Mouse (Mus musculus) R1 (cell line): ENCODE results near the gene Ier5.

ENCODE experiments used
- DNase-seq: peaks from one replicate; pipeline ENCODE4 v3.0.0-alpha.2; 2018; ENCODE audit warnings: low read depth, low spot score

The Ier5 gene

GRCm38 (mm10) chr1:155054366-155054965, 45.0 kb downstream of the Ier5 start:
- DNase-seq, result no peak

GRCm38 (mm10) chr1:155053296-155053695, 46.1 kb downstream of the Ier5 start:
- peak; percentile 69 for DNase-seq

- DNase-seq, result peak; percentile 59
Observed at GRCm38 (mm10) chr1:155052761-155053166, 46.7 kb downstream of the Ier5 start.

DNA sequence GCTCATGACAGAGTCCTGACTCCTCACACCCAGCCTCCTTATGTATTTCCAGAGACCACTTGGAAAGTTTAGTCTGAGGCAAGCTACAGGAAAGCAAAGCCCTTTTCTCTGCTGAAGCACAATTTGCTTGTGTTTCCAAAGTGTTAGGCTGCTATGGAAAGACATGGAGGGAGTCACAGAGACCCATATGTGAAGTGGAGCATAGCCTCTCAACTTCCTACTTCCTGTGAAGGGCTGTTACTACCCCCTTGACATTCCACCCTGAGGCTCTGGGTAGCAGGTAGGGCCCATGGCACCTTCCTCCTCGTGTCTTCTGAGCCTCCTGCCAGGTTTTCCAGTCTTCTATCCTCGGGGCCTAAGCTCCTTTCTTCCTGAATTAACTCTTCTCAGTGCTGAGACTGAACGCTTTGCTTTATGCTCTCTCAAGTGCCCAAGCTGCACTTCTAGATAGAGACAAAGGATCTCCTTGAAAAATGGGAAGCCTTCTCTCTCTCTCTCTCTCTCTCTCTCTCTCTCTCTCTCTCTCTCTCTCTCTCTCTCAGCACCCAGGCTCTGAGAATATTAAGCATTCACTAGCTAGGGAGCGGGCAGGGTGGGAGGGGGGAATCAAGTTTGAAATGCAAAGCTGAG, 47.2 kb downstream of the Ier5 start:
- DNase-seq, result no peak

DNA sequence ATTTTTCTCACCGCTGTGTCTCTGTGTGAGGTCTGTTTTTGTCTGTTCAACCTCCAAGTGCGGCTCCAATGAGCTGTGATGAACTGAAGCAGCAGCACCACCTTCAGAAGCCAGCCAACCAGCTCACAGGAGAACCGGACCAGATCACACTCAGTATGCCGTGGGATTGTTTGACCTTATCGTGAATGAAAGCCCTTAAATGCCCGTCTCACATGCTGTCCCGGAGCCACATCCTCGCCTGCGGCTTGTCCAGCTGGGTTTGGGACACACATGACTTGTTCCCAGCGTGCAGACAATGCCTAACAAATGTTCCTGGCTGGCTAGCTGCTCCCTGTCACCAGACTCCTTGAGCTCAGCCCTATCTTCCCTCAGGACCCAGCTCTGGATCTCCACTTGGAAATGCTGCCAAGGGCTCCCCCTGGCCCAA, 47.7 kb downstream of the Ier5 start:
- DNase-seq, result no peak

DNA sequence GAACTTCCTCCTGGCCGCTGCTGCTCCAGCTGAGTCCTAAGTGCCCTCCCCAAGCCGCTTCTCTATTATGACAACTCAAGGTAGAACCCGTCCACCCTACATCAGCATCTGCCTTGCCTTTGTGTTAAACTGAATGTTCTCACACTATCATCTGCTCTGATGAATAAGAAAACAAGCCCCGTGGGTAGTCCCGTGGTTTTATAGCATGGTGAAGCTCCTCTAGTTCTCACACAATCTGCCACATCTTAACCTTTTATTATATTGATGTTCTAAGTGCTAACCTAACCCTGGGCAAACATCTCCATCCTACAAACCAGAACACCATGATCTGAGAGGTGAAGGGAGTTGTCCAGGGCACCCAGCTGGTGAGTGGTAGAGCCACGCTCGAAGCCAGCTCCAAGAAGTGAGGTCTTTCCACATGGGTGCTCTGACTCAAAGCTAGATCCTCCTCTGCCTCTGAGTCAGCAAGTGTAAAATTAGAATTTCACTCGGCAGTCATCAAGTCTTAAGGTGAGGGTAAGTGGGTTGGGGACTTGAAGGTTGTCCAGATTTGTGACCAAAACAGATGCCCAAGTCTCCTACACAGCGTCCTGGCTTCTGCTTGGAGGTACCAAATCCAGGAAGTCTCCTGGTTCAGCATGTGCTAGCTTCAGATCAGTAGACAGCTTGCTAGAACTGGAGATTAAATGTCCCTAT, 48.4 kb downstream of the Ier5 start:
- DNase-seq, result no peak

DNA sequence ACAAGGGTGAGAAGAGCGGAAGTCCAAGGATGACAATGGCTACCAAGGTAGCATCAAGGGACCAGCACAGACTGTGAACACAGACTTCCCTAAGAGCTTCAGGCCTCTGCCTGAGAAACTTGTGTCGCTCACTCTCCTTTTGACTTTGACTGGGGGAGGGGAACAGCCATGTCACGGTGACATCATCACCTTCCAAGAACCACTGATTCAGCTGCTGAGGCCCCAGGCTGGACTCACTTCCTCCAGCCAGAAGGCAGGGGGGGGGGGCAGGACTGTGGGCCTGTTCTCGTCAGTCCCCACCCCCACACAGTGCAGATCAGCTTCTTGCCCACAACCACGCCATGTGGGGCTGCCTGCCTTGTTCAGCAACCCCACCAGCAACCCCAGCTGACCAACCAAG, 49.3 kb downstream of the Ier5 start:
- no peak for DNase-seq

DNA sequence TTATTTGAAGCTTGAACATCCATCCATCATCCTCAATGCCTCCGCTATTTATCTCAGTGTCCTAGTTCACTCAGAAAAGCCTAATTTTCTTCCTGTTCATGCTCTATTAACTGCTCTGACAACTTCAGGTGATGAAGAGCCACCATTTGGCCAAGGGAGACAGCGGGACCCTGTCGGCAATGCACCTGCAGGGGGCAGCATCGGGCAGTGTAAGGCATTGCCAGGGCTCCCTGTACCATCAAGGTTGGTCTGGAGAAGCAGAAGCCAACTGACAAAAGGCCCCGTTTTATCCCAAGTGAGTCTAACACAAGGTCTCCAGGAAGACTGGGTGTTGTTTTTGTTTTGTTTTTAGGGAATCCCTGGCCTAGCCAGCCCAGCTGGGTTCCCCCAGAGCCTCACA, 50.5 kb downstream of the Ier5 start:
- peak; percentile 64 for DNase-seq
